Mouse (Mus musculus): ENCODE data around the gene Slc16a13. TPM values are rescaled to one million over a fixed set of nuclear protein-coding genes. Genes with fewer than 3 reads are reported as not detected.

Gene Slc16a13
- total and polyA plus RNA-seq, 3 experiments: 2.2 to 4.0 (median 2.8) TPM

GRCm38 (mm10) chr11:70216103-70216502 is 4.8 kb downstream of the Slc16a13 start:
- Histone ChIP-seq H3K27me3 (ENCODE audit: control insufficient read depth, insufficient read depth, low read length) (peaks cover 4% of the 10 kb centered on the region; the same call in 1 of the 2 replicates), H3K9ac (ENCODE audit: low read depth, low read length) (no peak overlapping the region), H3K27ac (no peak overlapping the region), H3K4me3 (no peak overlapping the region), H3K36me3 (ENCODE audit: control insufficient read depth, insufficient read depth, low read length) (no peaks in the 10 kb centered on the region), H3K4me1 (ENCODE audit: control insufficient read depth, insufficient read depth, low read length) (peaks cover 6% of the 10 kb centered on the region), H3K79me2 (replicated peaks; ENCODE audit: control insufficient read depth, insufficient read depth, low read length) (no peaks in the 10 kb centered on the region)
- TF ChIP-seq EP300 (IDR thresholded peaks at IDR 0.05; ENCODE audit: insufficient read depth, low read depth, low read length) (no peak), CTCF (IDR thresholded peaks at IDR 0.05) (no peak), POLR2A (IDR thresholded peaks at IDR 0.05; ENCODE audit: insufficient read depth, low read depth, low read length) (no peak)
- no peak for DNase-seq
- intact Hi-C loops (cut with DNase I): no loop called here
- WGBS: 68% methylated on average over 3 of the region's 3 CpGs

GRCm38 (mm10) chr11:70215301-70215700 is 5.6 kb downstream of the Slc16a13 start:
- H3K4me3 ChIP-seq: no peak overlapping the region
- 28% methylated on average over 22 of the region's 22 CpGs for WGBS

GRCm38 (mm10) chr11:70214856-70215209 is 6.0 kb downstream of the Slc16a13 start:
- intact Hi-C loops (cut with DNase I): loop anchor here (5.0 kb wide), 1 partner anchor 43 kb away; no protein-coding TSS in a partner anchor
- DNase-seq: no peak
- Histone ChIP-seq H3K36me3 (ENCODE audit: control insufficient read depth, insufficient read depth, low read length) (no peaks in the 10 kb centered on the region), H3K27me3 (ENCODE audit: control insufficient read depth, insufficient read depth, low read length) (peaks cover 4% of the 10 kb centered on the region; the same call in 1 of the 2 replicates), H3K9ac (ENCODE audit: low read depth, low read length) (no peak overlapping the region), H3K27ac (no peak overlapping the region), H3K4me1 (ENCODE audit: control insufficient read depth, insufficient read depth, low read length) (peaks cover 3% of the 10 kb centered on the region), H3K79me2 (replicated peaks; ENCODE audit: control insufficient read depth, insufficient read depth, low read length) (no peaks in the 10 kb centered on the region), H3K4me3 (no peak overlapping the region; the same call in 1 of the 2 replicates)
- WGBS: 18% methylated on average over 18 of the region's 18 CpGs
- TF ChIP-seq CTCF (IDR thresholded peaks at IDR 0.05) (no peak), EP300 (IDR thresholded peaks at IDR 0.05; ENCODE audit: insufficient read depth, low read depth, low read length) (no peak), POLR2A (IDR thresholded peaks at IDR 0.05; ENCODE audit: insufficient read depth, low read depth, low read length) (no peak)

More at GRCm38 (mm10) chr11:70215301-70215700, 5.6 kb downstream of the Slc16a13 start:
- TF ChIP-seq CTCF (IDR thresholded peaks at IDR 0.05): no peak
- H3K9ac ChIP-seq (ENCODE audit: low read depth, low read length): no peak overlapping the region
- peaks cover 6% of the 10 kb centered on the region for H3K4me1 ChIP-seq (ENCODE audit: control insufficient read depth, insufficient read depth, low read length)
- H3K79me2 ChIP-seq (replicated peaks; ENCODE audit: control insufficient read depth, insufficient read depth, low read length): no peaks in the 10 kb centered on the region
- no peak overlapping the region for H3K27ac ChIP-seq
- no peak for DNase-seq
- H3K27me3 ChIP-seq (ENCODE audit: control insufficient read depth, insufficient read depth, low read length): peaks cover 4% of the 10 kb centered on the region; the same call in 1 of the 2 replicates
- no peaks in the 10 kb centered on the region for H3K36me3 ChIP-seq (ENCODE audit: control insufficient read depth, insufficient read depth, low read length)
- intact Hi-C loops (cut with DNase I): no loop called here

- Histone ChIP-seq H3K27me3 (ENCODE audit: control insufficient read depth, insufficient read depth, low read length) (peaks cover 4% of the 10 kb centered on the region; the same call in 1 of the 2 replicates), H3K4me1 (ENCODE audit: control insufficient read depth, insufficient read depth, low read length) (peaks cover 3% of the 10 kb centered on the region), H3K27ac (no peak overlapping the region; the same call in 1 of the 2 replicates), H3K4me3 (peak overlapping the region; percentile 47), H3K79me2 (replicated peaks; ENCODE audit: control insufficient read depth, insufficient read depth, low read length) (no peaks in the 10 kb centered on the region), H3K36me3 (ENCODE audit: control insufficient read depth, insufficient read depth, low read length) (no peaks in the 10 kb centered on the region), H3K9ac (ENCODE audit: low read depth, low read length) (peak overlapping the region; percentile 27)
- intact Hi-C loops (cut with DNase I): loop anchor here (5.0 kb wide), 1 partner anchor 42 kb away; no protein-coding TSS in a partner anchor
- TF ChIP-seq EP300 (IDR thresholded peaks at IDR 0.05; ENCODE audit: insufficient read depth, low read depth, low read length) (no peak), CTCF (IDR thresholded peaks at IDR 0.05) (no peak), POLR2A (IDR thresholded peaks at IDR 0.05; ENCODE audit: insufficient read depth, low read depth, low read length) (no peak)
- peak in 1 of 2 experiments; percentile 67 for DNase-seq
- WGBS: 2% methylated on average over 46 of the region's 46 CpGs
Measured at GRCm38 (mm10) chr11:70214191-70214855, 6.5 kb downstream of the Slc16a13 start.

- Histone ChIP-seq H3K4me3 (peak overlapping the region; percentile 47), H3K9ac (ENCODE audit: low read depth, low read length) (peak overlapping the region; percentile 29), H3K27me3 (ENCODE audit: control insufficient read depth, insufficient read depth, low read length) (peaks cover 4% of the 10 kb centered on the region; the same call in 1 of the 2 replicates), H3K4me1 (ENCODE audit: control insufficient read depth, insufficient read depth, low read length) (peaks cover 3% of the 10 kb centered on the region), H3K79me2 (replicated peaks; ENCODE audit: control insufficient read depth, insufficient read depth, low read length) (no peaks in the 10 kb centered on the region), H3K36me3 (ENCODE audit: control insufficient read depth, insufficient read depth, low read length) (no peaks in the 10 kb centered on the region), H3K27ac (no peak overlapping the region)
- DNase-seq: no peak
- TF ChIP-seq POLR2A (IDR thresholded peaks at IDR 0.05; ENCODE audit: insufficient read depth, low read depth, low read length): no peak
- intact Hi-C loops (cut with DNase I): loop anchor here (2.0 to 5.0 kb wide), 2 partner anchors 41 to 159 kb away; partner anchors contain the start of gene Asgr1
- 9% methylated on average over 26 of the region's 26 CpGs for WGBS
Measured at GRCm38 (mm10) chr11:70213736-70214135, 7.1 kb downstream of the Slc16a13 start.

GRCm38 (mm10) chr11:70212896-70213295 is 8.0 kb downstream of the Slc16a13 start:
- Histone ChIP-seq H3K9ac (ENCODE audit: low read depth, low read length) (no peak overlapping the region), H3K4me3 (no peak overlapping the region), H3K4me1 (ENCODE audit: control insufficient read depth, insufficient read depth, low read length) (peaks cover 3% of the 10 kb centered on the region), H3K79me2 (replicated peaks; ENCODE audit: control insufficient read depth, insufficient read depth, low read length) (no peaks in the 10 kb centered on the region), H3K27me3 (ENCODE audit: control insufficient read depth, insufficient read depth, low read length) (peaks cover 4% of the 10 kb centered on the region; the same call in 1 of the 2 replicates), H3K36me3 (ENCODE audit: control insufficient read depth, insufficient read depth, low read length) (no peaks in the 10 kb centered on the region), H3K27ac (no peak overlapping the region)
- 8% methylated on average over 9 of the region's 9 CpGs for WGBS
- DNase-seq: peak; percentile 68
- TF ChIP-seq EP300 (IDR thresholded peaks at IDR 0.05; ENCODE audit: insufficient read depth, low read depth, low read length): no peak
- TF ChIP-seq CTCF (IDR thresholded peaks at IDR 0.05): peak; percentile 86
- TF ChIP-seq POLR2A (IDR thresholded peaks at IDR 0.05; ENCODE audit: insufficient read depth, low read depth, low read length): no peak
- intact Hi-C loops (cut with DNase I): loop anchor here (1.0 to 5.0 kb wide), 3 partner anchors 41 to 158 kb away; partner anchors contain the start of gene Asgr1
